Mouse (Mus musculus) G1E (cell line): ENCODE results near the gene Klhl36. TPM values are rescaled to one million over a fixed set of nuclear protein-coding genes. Genes with fewer than 3 reads are reported as not detected.
"Not testable (repeated sequence)": the region's sequence is repeated elsewhere in the genome, so short reads cannot be mapped to it uniquely, and the experiment has no call there.

Experiments used
- ATAC-seq: 2 replicates; pipeline ENCODE4 v1.8.0; 2016; ENCODE audit warnings: mild to moderate bottlenecking; ENCODE audit not compliant: insufficient number of reproducible peaks, poor library complexity, low FRiP score, severe bottlenecking; ENCODE audit errors: extremely low read depth
- DNase-seq: peaks from one replicate; pipeline ENCODE4 v3.0.0; 2012; ENCODE audit warnings: low spot score
- H3K27me3 ChIP-seq: 2 replicates; pipeline ENCODE4 v1.6.1; 2012; ENCODE audit warnings: mild to moderate bottlenecking, low read length, inconsistent platforms; ENCODE audit not compliant: insufficient read depth
- H3K36me3 ChIP-seq: replicated peaks from 2 replicates; pipeline ENCODE3; 2012; ENCODE audit warnings: mild to moderate bottlenecking, inconsistent platforms
- H3K4me1 ChIP-seq: 2 replicates; pipeline ENCODE4 v1.6.1; 2012; ENCODE audit warnings: low read depth, low read length, inconsistent platforms, mixed read lengths; ENCODE audit not compliant: insufficient read depth
- H3K4me3 ChIP-seq: 2 replicates; pipeline ENCODE4 v1.5.1; 2012; ENCODE audit warnings: low read depth, mild to moderate bottlenecking, inconsistent platforms, low read length, moderate library complexity, mixed read lengths
- H3K9me3 ChIP-seq: replicated peaks from 2 replicates; pipeline ENCODE4 v1.6.1; 2012; ENCODE audit warnings: inconsistent platforms
- CTCF ChIP-seq: IDR thresholded peaks from 2 replicates; pipeline ENCODE4 v1.5.1; 2012; ENCODE audit warnings: low read depth, low read length, inconsistent platforms, mixed read lengths
- GATA1 ChIP-seq: IDR thresholded peaks from 2 replicates; pipeline ENCODE4 v1.6.1; 2012; ENCODE audit warnings: borderline replicate concordance, low read length, inconsistent platforms, mixed read lengths
- GATA2 ChIP-seq: IDR thresholded peaks from 2 replicates; pipeline ENCODE4 v1.6.1; 2012; ENCODE audit warnings: low read depth, low read length, inconsistent platforms, borderline replicate concordance
- POLR2AphosphoS5 ChIP-seq: IDR thresholded peaks from 2 replicates; pipeline ENCODE4 v1.6.1; 2012; ENCODE audit warnings: low read depth, low read length, inconsistent platforms; ENCODE audit not compliant: insufficient replicate concordance
- TAL1 ChIP-seq: conservative IDR thresholded peaks from 2 replicates; pipeline ENCODE4 v1.6.1; 2012; ENCODE audit warnings: low read depth, low read length, inconsistent platforms, mixed read lengths
- polyA plus RNA-seq: library from polyadenylated mRNA; stranded (reverse); fragments of >175 nt; gene quantifications from 2 replicates; pipeline ENCODE4 v1.2.3, GENCODE M21; 2012
- total RNA-seq, 2 experiments: library from RNA; stranded (forward) in 1 of 2; stranded (reverse) in 1 of 2; fragments of 200-1000 nt in 1 of 2; fragments of >200 nt in 1 of 2; fragmentation: Nextera tagmentation in 1 of 2; gene quantifications; 2 replicates each; pipeline ENCODE4 v1.2.3; 2014 to 2017

Gene Klhl36
- total and polyA plus RNA-seq, 3 experiments: 3.9 to 8.7 (median 8.0) TPM

DNA sequence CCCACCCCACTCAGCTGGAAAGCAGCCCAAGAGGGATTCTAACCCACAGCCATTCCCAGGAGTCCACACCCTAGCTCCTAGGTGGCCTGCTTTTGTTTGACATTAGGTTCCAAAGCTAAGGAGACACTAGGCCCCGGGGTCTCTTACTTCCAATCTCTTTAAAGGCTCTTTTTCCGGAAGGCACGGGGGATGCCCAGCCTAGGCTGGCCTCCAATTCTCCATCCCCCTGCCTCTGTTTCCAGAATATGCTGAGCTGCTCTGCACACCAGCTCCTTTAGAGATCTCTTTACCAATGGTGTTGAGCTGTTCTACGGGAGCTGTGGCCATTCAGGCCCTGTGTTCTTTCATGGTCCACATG, 23.1 kb upstream of the Klhl36 start:
- DNase-seq: no peak
- Histone ChIP-seq H3K36me3 (no peaks in the 10 kb centered on the region), H3K4me1 (peaks cover 22% of the 10 kb centered on the region), H3K9me3 (no peaks in the 10 kb centered on the region), H3K4me3 (no peak overlapping the region), H3K27me3 (peaks cover 30% of the 10 kb centered on the region)
- no peak for ATAC-seq
- TF ChIP-seq POLR2AphosphoS5 (no peak), CTCF (no peak), GATA2 (no peak), TAL1 (no peak), GATA1 (no peak)

- Histone ChIP-seq H3K4me1 (peaks cover 22% of the 10 kb centered on the region), H3K9me3 (no peaks in the 10 kb centered on the region), H3K27me3 (peaks cover 32% of the 10 kb centered on the region), H3K4me3 (peak overlapping the region; percentile 78), H3K36me3 (no peaks in the 10 kb centered on the region)
- TF ChIP-seq POLR2AphosphoS5 (no peak), TAL1 (no peak), GATA2 (no peak)
- DNase-seq: no peak
- no peak for ATAC-seq
Observed at GRCm38 (mm10) chr8:119839419-119840021, 22.5 kb upstream of the Klhl36 start.

GRCm38 (mm10) chr8:119840275-119840808, 21.7 kb upstream of the Klhl36 start, which contains the start of gene Cotl1:
Gene Cotl1, minus strand, starts transcription at chr8:119840544.
- no peaks in the 10 kb centered on the region for H3K9me3 ChIP-seq
- peak; percentile 96 for DNase-seq
- no peak for TF ChIP-seq GATA1
- no peak for TF ChIP-seq TAL1
- no peak for TF ChIP-seq GATA2
- no peak for TF ChIP-seq POLR2AphosphoS5
- no peak for TF ChIP-seq CTCF
- H3K36me3 ChIP-seq: no peaks in the 10 kb centered on the region
- H3K4me3 ChIP-seq: peak within 1 kb of the TSS; percentile 78
- H3K27me3 ChIP-seq: peaks cover 36% of the 10 kb centered on the region
- H3K4me1 ChIP-seq: peaks cover 22% of the 10 kb centered on the region
- peak; percentile 91 for ATAC-seq

DNA sequence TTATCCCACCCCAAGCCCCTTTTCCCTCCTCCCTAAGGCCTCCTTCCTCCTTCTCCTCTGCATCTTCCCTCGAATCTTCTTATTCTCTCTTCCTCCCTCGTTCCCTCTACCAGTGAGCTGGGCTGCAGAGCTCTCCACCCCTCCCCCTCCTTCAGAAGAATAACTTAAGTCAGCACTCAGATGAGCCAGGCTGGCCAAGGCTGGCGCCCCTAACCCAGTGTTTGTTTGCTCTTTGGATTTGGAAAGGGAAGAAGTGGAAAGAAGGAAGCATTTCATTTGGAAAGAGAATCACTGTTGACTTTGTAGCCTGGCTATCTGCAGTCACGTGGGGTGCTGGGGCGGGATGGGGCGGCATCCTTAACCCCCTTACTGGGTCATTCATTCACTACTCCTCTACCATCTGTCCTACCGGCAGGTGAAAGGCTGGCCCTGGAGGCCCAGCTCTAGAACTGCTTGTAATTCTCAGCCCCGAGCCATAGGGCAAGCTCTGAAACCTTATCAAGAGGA, 21.1 kb upstream of the Klhl36 start:
- H3K4me1 ChIP-seq: peaks cover 22% of the 10 kb centered on the region
- H3K36me3 ChIP-seq: no peaks in the 10 kb centered on the region
- TF ChIP-seq POLR2AphosphoS5 (no peak), CTCF (no peak), GATA2 (no peak), TAL1 (no peak), GATA1 (no peak)
- ATAC-seq (no peak), DNase-seq (peak; percentile 17)
- no peaks in the 10 kb centered on the region for H3K9me3 ChIP-seq
- peak overlapping the region; percentile 78; the same call in 1 of the 2 replicates for H3K4me3 ChIP-seq
- H3K27me3 ChIP-seq: peaks cover 36% of the 10 kb centered on the region

GRCm38 (mm10) chr8:119843444-119843843, 18.6 kb upstream of the Klhl36 start:
- peak; percentile 45 for DNase-seq
- Histone ChIP-seq H3K36me3 (no peaks in the 10 kb centered on the region), H3K27me3 (peaks cover 23% of the 10 kb centered on the region), H3K9me3 (no peaks in the 10 kb centered on the region), H3K4me3 (no peak overlapping the region), H3K4me1 (peaks cover 19% of the 10 kb centered on the region)
- TF ChIP-seq GATA2: no peak
- TF ChIP-seq CTCF: peak; percentile 61
- no peak for ATAC-seq

DNA sequence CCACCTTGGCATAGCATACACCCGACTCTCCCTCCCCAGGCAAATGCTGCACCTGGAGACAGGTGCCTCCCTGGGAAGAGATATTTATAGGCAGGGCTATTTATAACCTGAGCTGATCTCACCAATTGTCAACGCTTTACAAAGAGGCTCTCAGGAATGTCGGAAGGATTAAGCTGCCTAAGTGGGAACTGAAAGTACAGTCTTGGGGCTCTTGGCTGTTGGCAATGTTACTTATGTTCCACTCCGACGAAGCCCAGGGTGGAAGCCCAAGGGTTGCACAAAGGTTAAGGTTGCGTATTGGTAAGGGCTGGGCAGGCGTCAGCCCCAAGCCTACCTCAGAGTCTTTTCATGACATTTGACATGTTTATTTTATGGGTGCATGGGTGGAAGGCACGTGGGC, 17.5 kb upstream of the Klhl36 start:
- Histone ChIP-seq H3K9me3 (peaks cover 7% of the 10 kb centered on the region), H3K4me3 (no peak overlapping the region), H3K36me3 (no peaks in the 10 kb centered on the region), H3K27me3 (peaks cover 17% of the 10 kb centered on the region), H3K4me1 (peaks cover 17% of the 10 kb centered on the region)
- ATAC-seq (no peak), DNase-seq (no peak)
- TF ChIP-seq CTCF: no peak
- no peak for TF ChIP-seq GATA2
- no peak for TF ChIP-seq TAL1
- TF ChIP-seq GATA1: no peak
- TF ChIP-seq POLR2AphosphoS5: no peak

DNA sequence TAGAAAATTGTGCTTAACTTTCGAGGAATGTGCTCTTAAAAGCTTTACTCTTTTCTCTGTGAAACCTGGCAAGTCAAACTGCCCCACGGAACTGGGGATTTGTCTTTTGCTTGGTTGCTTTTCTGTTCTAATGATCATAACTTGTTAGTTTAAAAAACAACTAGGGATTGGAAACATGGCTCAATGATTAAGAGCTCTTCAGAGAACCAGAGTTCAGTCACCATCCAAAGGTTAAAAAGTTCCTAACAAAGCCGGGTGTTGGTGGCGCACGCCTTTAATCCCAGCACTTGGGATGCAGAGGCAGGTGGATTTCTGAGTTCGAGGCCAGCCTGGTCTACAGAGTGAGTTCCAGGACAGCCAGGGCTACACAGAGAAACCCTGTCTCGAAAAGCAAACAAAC, 16.3 kb upstream of the Klhl36 start:
- not testable (repeated sequence) for H3K9me3 ChIP-seq, H3K36me3 ChIP-seq, ATAC-seq, H3K4me1 ChIP-seq, DNase-seq, H3K4me3 ChIP-seq
- peaks cover 12% of the 10 kb centered on the region for H3K27me3 ChIP-seq
